Mouse (Mus musculus) cerebellum, adult 9-10 months (tissue): Measurements from ENCODE around the gene Gm11569.
"Not testable (repeated sequence)": the region's sequence is repeated elsewhere in the genome, so short reads cannot be mapped to it uniquely, and the experiment has no call there.

Experiments
- DNase-seq: peaks from one replicate; pipeline ENCODE4 v3.0.0; 2022

The Gm11569 gene

DNA sequence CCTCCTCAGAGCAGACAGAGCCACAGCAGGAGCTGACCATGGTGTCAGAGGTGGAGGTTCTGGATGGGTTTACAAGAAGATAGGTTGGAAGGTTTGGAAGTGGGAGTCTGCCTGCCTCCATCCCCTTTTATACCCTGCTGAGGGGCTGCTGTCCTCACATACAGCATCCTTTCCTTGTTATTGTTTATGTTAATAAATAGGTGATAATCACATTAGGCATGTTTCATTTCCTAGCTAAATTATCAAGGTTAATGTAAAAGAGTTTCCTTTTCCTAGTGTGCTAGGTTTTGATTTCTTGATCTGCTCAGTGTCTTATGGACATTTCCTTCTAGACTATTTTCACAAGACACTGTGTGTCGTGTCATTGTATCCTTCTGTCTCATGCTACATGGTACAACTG, at the start of gene Gm11569:
TSS of gene Gm11569 (minus strand) at position 101 of the 400 bp plus-strand sequence.
- DNase-seq = not testable (repeated sequence)

DNA sequence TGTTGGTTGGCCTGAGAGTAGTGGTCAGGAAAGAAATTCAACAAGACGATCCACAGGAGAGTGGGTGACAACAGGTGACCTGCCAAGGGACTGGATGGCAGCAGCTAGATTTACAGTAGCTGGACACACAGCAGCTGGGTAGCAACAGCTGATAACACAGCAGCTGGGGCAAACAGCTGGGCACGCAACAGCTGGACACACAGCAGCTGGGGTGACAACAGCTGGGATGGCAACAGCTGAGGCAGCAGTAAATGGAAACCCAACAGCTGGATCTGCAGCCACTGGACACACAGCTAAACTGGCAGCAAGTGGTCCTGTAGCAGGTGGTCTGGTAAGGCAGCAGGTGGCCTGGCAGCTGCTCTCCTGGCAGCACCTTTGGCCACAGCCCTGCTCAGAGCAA, 48.0 kb upstream of the Gm11569 start:
- DNase-seq = no peak

GRCm38 (mm10) chr11:99842185-99842584, 43.5 kb upstream of the Gm11569 start:
- no peak for DNase-seq

- no peak for DNase-seq
Measured at GRCm38 (mm10) chr11:99837966-99838365, 39.2 kb upstream of the Gm11569 start, which contains the start of gene 2300003K06Rik. Gene 2300003K06Rik (minus strand): TSS chr11:99838066.

- not testable (repeated sequence) for DNase-seq
Measured at GRCm38 (mm10) chr11:99815566-99815965, 16.8 kb upstream of the Gm11569 start, which contains the start of gene Gm11564. Gene Gm11564 (minus strand): TSS chr11:99815666.

GRCm38 (mm10) chr11:99809792-99810191, 11.1 kb upstream of the Gm11569 start, which contains the start of gene Krtap4-13:
Gene Krtap4-13 (minus strand): TSS chr11:99809892.
- not testable (repeated sequence) for DNase-seq

DNA sequence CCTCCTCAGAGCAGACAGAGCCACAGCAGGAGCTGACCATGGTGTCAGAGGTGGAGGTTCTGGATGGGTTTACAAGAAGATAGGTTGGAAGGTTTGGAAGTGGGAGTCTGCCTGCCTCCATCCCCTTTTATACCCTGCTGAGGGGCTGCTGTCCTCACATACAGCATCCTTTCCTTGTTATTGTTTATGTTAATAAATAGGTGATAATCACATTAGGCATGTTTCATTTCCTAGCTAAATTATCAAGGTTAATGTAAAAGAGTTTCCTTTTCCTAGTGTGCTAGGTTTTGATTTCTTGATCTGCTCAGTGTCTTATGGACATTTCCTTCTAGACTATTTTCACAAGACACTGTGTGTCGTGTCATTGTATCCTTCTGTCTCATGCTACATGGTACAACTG, 5.6 kb upstream of the Gm11569 start, which contains the start of gene Gm11554:
TSS of gene Gm11554 (minus strand) at position 101 of the 400 bp plus-strand sequence.
- not testable (repeated sequence) for DNase-seq

DNA sequence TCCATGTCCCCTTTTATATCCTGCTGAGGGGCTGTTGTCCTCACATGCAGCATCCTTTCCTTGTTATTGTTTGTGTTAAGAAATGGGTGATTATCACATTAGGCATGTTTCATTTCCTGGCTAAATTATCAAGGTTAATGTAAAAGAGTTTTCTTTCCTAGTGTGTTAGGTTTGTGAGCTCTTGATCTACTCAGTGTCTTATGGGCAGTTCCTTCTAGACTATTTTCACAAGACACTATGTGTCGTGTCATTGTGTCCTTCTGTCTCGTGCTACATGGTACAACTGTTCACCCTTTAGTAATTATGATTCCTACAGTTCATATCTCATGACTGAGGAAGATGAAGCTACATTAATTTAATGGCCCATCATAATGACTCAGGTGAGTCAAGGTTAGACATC, 5.4 kb downstream of the Gm11569 start, which contains the start of gene Gm11596:
TSS of gene Gm11596 (minus strand) at position 101 of the 400 bp plus-strand sequence.
- DNase-seq = no peak

DNA sequence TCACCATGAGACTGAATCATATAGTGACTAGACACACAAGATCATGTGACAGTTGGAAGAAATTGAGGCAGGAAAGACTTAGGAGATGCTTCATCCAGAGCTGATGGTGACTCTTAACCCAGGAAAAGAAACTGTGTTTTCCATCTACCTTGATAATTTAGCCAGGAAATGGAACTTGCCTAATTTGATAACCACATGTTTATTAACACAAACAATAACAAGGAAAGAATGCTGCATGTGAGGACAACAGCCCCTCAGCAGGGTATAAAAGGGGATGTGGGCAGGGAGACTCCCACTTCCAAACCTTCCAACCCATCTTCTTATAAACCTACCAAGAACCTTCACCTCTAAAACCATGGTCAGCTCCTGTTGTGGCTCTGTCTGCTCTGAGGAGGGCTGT, 13.8 kb downstream of the Gm11569 start, which contains the start of gene Krtap4-9:
TSS of gene Krtap4-9 (plus strand) at position 301 of the 400 bp plus-strand sequence.
- not testable (repeated sequence) for DNase-seq

- DNase-seq = no peak
Measured at GRCm38 (mm10) chr11:99780604-99781003, 18.1 kb downstream of the Gm11569 start, which contains the start of gene Krtap4-8. Gene Krtap4-8 (minus strand): TSS chr11:99780704.

GRCm38 (mm10) chr11:99778401-99778800, 20.3 kb downstream of the Gm11569 start:
- DNase-seq = no peak

GRCm38 (mm10) chr11:99772813-99773212, 25.9 kb downstream of the Gm11569 start, which contains the start of gene Gm11595:
Gene Gm11595 (minus strand): TSS chr11:99772913.
- not testable (repeated sequence) for DNase-seq

GRCm38 (mm10) chr11:99768410-99768809, 30.3 kb downstream of the Gm11569 start:
- no peak for DNase-seq

GRCm38 (mm10) chr11:99758877-99759276, 39.9 kb downstream of the Gm11569 start:
- DNase-seq = no peak
